Mouse (Mus musculus): Measurements from ENCODE around the gene Cdc42bpg. TPM values are rescaled to one million over a fixed set of nuclear protein-coding genes. Genes with fewer than 3 reads are reported as not detected.

The Cdc42bpg gene
- total and polyA plus RNA-seq, 2 experiments from 2014 or later: 0.23 to 4.7 TPM

GRCm38 (mm10) chr19:6363411-6364240 is 57.4 kb downstream of the Cdc42bpg start, which contains the start of gene Sf1:
Sf1 (plus strand) TSS chr19:6363690.
- no peaks in the 10 kb centered on the region for H3K9me3 ChIP-seq (ENCODE audit: low read length)
- DNase-seq (peak; percentile 100), ATAC-seq (peak; percentile 97)
- H3K27ac ChIP-seq (ENCODE audit: low read depth, low read length): peak within 1 kb of the TSS; percentile 99
- peak within 1 kb of the TSS; percentile 79 for H3K4me3 ChIP-seq (ENCODE audit: low read depth, low read length)
- H3K9ac ChIP-seq: peak within 1 kb of the TSS; percentile 96
- peaks cover 4% of the 10 kb centered on the region for H3K4me1 ChIP-seq (ENCODE audit: insufficient read depth)
- H3K36me3 ChIP-seq (ENCODE audit: insufficient read depth): peaks cover 31% of the 10 kb centered on the region
- peak within 1 kb of the TSS; percentile 65 for H3K4me2 ChIP-seq (ENCODE audit: low read depth)
- no peaks in the 10 kb centered on the region for H3K27me3 ChIP-seq (ENCODE audit: insufficient read depth, low read length)
- peak; percentile 11; the same call in 1 of the 2 replicates for TF ChIP-seq CTCF (IDR thresholded peaks at IDR 0.05; ENCODE audit: low read depth)
- WGBS: 1% methylated on average over 83 of the region's 85 CpGs

GRCm38 (mm10) chr19:6364317-6364725 is 58.1 kb downstream of the Cdc42bpg start:
- H3K9me3 ChIP-seq (ENCODE audit: low read length): no peaks in the 10 kb centered on the region
- WGBS: under 1% methylated on average over 54 of the region's 55 CpGs
- TF ChIP-seq CTCF (IDR thresholded peaks at IDR 0.05; ENCODE audit: low read depth): no peak
- H3K36me3 ChIP-seq (ENCODE audit: insufficient read depth): peaks cover 36% of the 10 kb centered on the region
- H3K27me3 ChIP-seq (ENCODE audit: insufficient read depth, low read length): no peaks in the 10 kb centered on the region
- peaks cover 4% of the 10 kb centered on the region for H3K4me1 ChIP-seq (ENCODE audit: insufficient read depth)
- peak overlapping the region; percentile 65 for H3K4me2 ChIP-seq (ENCODE audit: low read depth)
- DNase-seq: peak; percentile 97
- peak overlapping the region; percentile 99 for H3K27ac ChIP-seq (ENCODE audit: low read depth, low read length)
- peak overlapping the region; percentile 79 for H3K4me3 ChIP-seq (ENCODE audit: low read depth, low read length)
- no peak for ATAC-seq
- H3K9ac ChIP-seq: peak overlapping the region; percentile 96

GRCm38 (mm10) chr19:6364842-6365241 is 58.6 kb downstream of the Cdc42bpg start:
- Histone ChIP-seq H3K4me3 (ENCODE audit: low read depth, low read length) (peak overlapping the region; percentile 79), H3K27me3 (ENCODE audit: insufficient read depth, low read length) (no peaks in the 10 kb centered on the region), H3K9ac (peak overlapping the region; percentile 96), H3K27ac (ENCODE audit: low read depth, low read length) (no peak overlapping the region), H3K4me1 (ENCODE audit: insufficient read depth) (peaks cover 4% of the 10 kb centered on the region), H3K4me2 (ENCODE audit: low read depth) (peak overlapping the region; percentile 65), H3K36me3 (ENCODE audit: insufficient read depth) (peaks cover 41% of the 10 kb centered on the region), H3K9me3 (ENCODE audit: low read length) (no peaks in the 10 kb centered on the region)
- 8% methylated on average over 2 of the region's 2 CpGs for WGBS
- no peak for ATAC-seq
- TF ChIP-seq CTCF (IDR thresholded peaks at IDR 0.05; ENCODE audit: low read depth): no peak
- no peak for DNase-seq

- H3K9me3 ChIP-seq (ENCODE audit: low read length): no peaks in the 10 kb centered on the region
- DNase-seq (no peak), ATAC-seq (no peak)
- no peak for TF ChIP-seq CTCF (IDR thresholded peaks at IDR 0.05; ENCODE audit: low read depth)
- no peaks in the 10 kb centered on the region for H3K27me3 ChIP-seq (ENCODE audit: insufficient read depth, low read length)
- no peak overlapping the region for H3K27ac ChIP-seq (ENCODE audit: low read depth, low read length)
- no peak overlapping the region for H3K9ac ChIP-seq
- H3K36me3 ChIP-seq (ENCODE audit: insufficient read depth): peaks cover 91% of the 10 kb centered on the region
- no peak overlapping the region for H3K4me2 ChIP-seq (ENCODE audit: low read depth)
- H3K4me3 ChIP-seq (ENCODE audit: low read depth, low read length): no peak overlapping the region
- 89% methylated on average over 2 of the region's 2 CpGs for WGBS
- H3K4me1 ChIP-seq (ENCODE audit: insufficient read depth): no peaks in the 10 kb centered on the region
Measured at GRCm38 (mm10) chr19:6370175-6370574, 63.9 kb downstream of the Cdc42bpg start.

GRCm38 (mm10) chr19:6372433-6372832 is 66.2 kb downstream of the Cdc42bpg start:
- Histone ChIP-seq H3K4me2 (ENCODE audit: low read depth) (no peak overlapping the region), H3K4me3 (ENCODE audit: low read depth, low read length) (no peak overlapping the region), H3K4me1 (ENCODE audit: insufficient read depth) (no peaks in the 10 kb centered on the region), H3K27ac (ENCODE audit: low read depth, low read length) (no peak overlapping the region), H3K27me3 (ENCODE audit: insufficient read depth, low read length) (no peaks in the 10 kb centered on the region), H3K9ac (no peak overlapping the region), H3K9me3 (ENCODE audit: low read length) (no peaks in the 10 kb centered on the region), H3K36me3 (ENCODE audit: insufficient read depth) (peaks cover 95% of the 10 kb centered on the region)
- WGBS: 94% methylated on average over 3 of the region's 3 CpGs
- ATAC-seq (no peak), DNase-seq (no peak)
- TF ChIP-seq CTCF (IDR thresholded peaks at IDR 0.05; ENCODE audit: low read depth): no peak

- Histone ChIP-seq H3K27me3 (ENCODE audit: insufficient read depth, low read length) (no peaks in the 10 kb centered on the region), H3K9me3 (ENCODE audit: low read length) (no peaks in the 10 kb centered on the region), H3K9ac (no peak overlapping the region), H3K36me3 (ENCODE audit: insufficient read depth) (peaks cover 85% of the 10 kb centered on the region), H3K4me1 (ENCODE audit: insufficient read depth) (no peaks in the 10 kb centered on the region), H3K4me3 (ENCODE audit: low read depth, low read length) (no peak overlapping the region), H3K27ac (ENCODE audit: low read depth, low read length) (no peak overlapping the region; the same call in 1 of the 2 replicates), H3K4me2 (ENCODE audit: low read depth) (no peak overlapping the region)
- WGBS: 63% methylated on average over 12 of the region's 12 CpGs
- ATAC-seq (peak; percentile 54), DNase-seq (peak; percentile 81)
- TF ChIP-seq CTCF (IDR thresholded peaks at IDR 0.05; ENCODE audit: low read depth): peak; percentile 80
Measured at GRCm38 (mm10) chr19:6373539-6374400, 67.5 kb downstream of the Cdc42bpg start.
